Mouse (Mus musculus): ENCODE results near the gene Gfra1.

DNA sequence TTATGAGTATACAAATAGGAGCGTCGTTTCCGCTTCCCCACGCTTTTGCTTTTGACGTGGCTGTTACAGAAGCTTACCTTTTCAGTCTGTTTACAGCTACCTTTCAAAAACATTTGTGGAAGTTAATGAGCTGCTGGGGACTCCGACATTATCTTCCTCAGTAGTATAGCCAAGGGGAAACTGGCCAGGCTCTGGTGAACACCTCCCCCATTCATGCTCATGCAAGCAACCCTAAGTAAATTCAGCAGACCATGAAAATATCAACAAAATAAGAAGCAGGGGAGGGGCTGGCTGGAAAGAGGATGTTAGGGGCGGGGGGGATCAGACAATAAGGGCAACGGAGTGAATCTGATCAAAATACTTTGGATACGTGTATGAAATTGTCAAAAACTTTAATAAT lies 228.0 kb downstream of the Gfra1 start:
- TF ChIP-seq CTCF (IDR thresholded peaks at IDR 0.05; ENCODE audit: extremely low read depth, insufficient read depth, low read length) = no peak
- TF ChIP-seq POLR2A (IDR thresholded peaks at IDR 0.05; ENCODE audit: extremely low read depth, insufficient read depth, low read length) = no peak

Data from cortical plate, adult 2 months (tissue).